Mouse (Mus musculus) MEL (cell line): Measurements from ENCODE around the gene Nomo1.

ENCODE experiments used
- CTCF ChIP-seq, 3 experiments: IDR thresholded peaks in 2 of 3; conservative IDR thresholded peaks in 1 of 3; 2 replicates each; pipeline ENCODE4 v1.5.1; 2011 to 2012; ENCODE audit warnings: low read length in 3 of 3, low read depth in 2 of 3, mild to moderate bottlenecking in 2 of 3, improper control_type of control experiment in 1 of 3, inconsistent platforms in 1 of 3, mixed read lengths in 1 of 3, moderate library complexity in 1 of 3; ENCODE audit not compliant: control insufficient read depth in 1 of 3, insufficient read depth in 1 of 3, poor library complexity in 1 of 3, severe bottlenecking in 1 of 3
- HCFC1 ChIP-seq: IDR thresholded peaks from 2 replicates; pipeline ENCODE4 v1.6.1; 2012; ENCODE audit warnings: low read depth, mild to moderate bottlenecking, inconsistent platforms, low read length, improper control_type of control experiment, moderate library complexity
- MAFK ChIP-seq: IDR thresholded peaks from 2 replicates; pipeline ENCODE4 v1.6.1; 2011; ENCODE audit warnings: low read depth, mild to moderate bottlenecking, low read length, improper control_type of control experiment, borderline replicate concordance
- MXI1 ChIP-seq: IDR thresholded peaks from 2 replicates; pipeline ENCODE4 v1.6.1; 2011; ENCODE audit warnings: mild to moderate bottlenecking, low read depth, low read length, improper control_type of control experiment
- NRF1 ChIP-seq: IDR thresholded peaks from 2 replicates; pipeline ENCODE4 v1.6.1; 2014; ENCODE audit warnings: low read depth, mild to moderate bottlenecking, inconsistent platforms, low read length, improper control_type of control experiment, moderate library complexity; ENCODE audit not compliant: poor library complexity, insufficient read depth, severe bottlenecking
- POLR2A ChIP-seq, 2 experiments: IDR thresholded peaks; 2 replicates each; pipeline ENCODE4 v1.6.1; 2011 to 2012; ENCODE audit warnings: low read length in 2 of 2, mild to moderate bottlenecking in 2 of 2, control low read depth in 1 of 2, improper control_type of control experiment in 1 of 2, low read depth in 1 of 2, moderate library complexity in 1 of 2; ENCODE audit not compliant: control insufficient read depth in 1 of 2, insufficient read depth in 1 of 2, poor library complexity in 1 of 2
- TBP ChIP-seq: IDR thresholded peaks from 2 replicates; pipeline ENCODE4 v1.8.0; 2011; ENCODE audit warnings: low read depth, low read length, improper control_type of control experiment
- ZMIZ1 ChIP-seq: IDR thresholded peaks from 2 replicates; pipeline ENCODE4 v1.6.1; 2012; ENCODE audit warnings: low read depth, mild to moderate bottlenecking, inconsistent platforms, low read length, improper control_type of control experiment, moderate library complexity

DNA sequence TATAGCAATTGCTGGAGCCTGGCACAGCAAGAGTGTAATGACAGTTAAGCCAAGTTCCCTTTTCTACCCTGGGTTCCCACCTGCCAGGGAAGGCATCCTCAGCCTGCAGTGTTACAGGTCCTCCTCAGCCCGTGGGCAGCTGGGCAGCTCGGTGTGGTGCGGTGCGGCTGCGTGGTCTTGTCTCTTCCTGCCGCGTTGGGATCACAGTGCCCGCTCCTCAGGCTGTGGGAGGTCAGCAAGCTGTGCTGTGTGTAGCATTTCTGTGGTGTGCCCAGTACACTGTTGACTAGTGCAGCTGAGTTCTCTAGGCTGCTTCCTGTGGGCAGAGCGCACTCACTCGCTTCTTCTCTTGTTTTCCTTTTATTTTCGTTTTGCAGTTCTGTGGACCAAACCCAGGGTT, 25.4 kb downstream of the Nomo1 start:
- TF ChIP-seq MXI1: no peak
- no peak for TF ChIP-seq ZMIZ1
- TF ChIP-seq NRF1: no peak
- no peak for TF ChIP-seq MAFK
- TF ChIP-seq POLR2A (IDR thresholded peaks at IDR 0.05; ENCODE audit: control insufficient read depth in 1 of 2, insufficient read depth in 1 of 2, low read depth in 1 of 2, low read length in 2 of 2, poor library complexity in 1 of 2): no peak
- TF ChIP-seq TBP: no peak
- no peak for TF ChIP-seq CTCF (IDR thresholded peaks at IDR 0.05 in 2 of 3, conservative IDR thresholded peaks at IDR 0.05 in 1 of 3; ENCODE audit: control insufficient read depth in 1 of 3, insufficient read depth in 1 of 3, low read depth in 2 of 3, low read length in 3 of 3, poor library complexity in 1 of 3, severe bottlenecking in 1 of 3)
- TF ChIP-seq HCFC1: no peak
